Mouse (Mus musculus): Measurements from ENCODE around the gene Tcerg1l.

Tcerg1l gene

GRCm38 (mm10) chr7:138397485-138398181 is at the start of gene Tcerg1l:
Tcerg1l (minus strand) TSS chr7:138397730.
- DNase-seq (ENCODE audit: low read depth, low spot score): peak; percentile 30

GRCm38 (mm10) chr7:138442096-138442495 is 44.6 kb upstream of the Tcerg1l start:
- DNase-seq (ENCODE audit: low read depth, low spot score): no peak

- no peak for DNase-seq (ENCODE audit: low read depth, low spot score)
These were observed 35.0 kb upstream of the Tcerg1l start for GRCm38 (mm10) chr7:138432541-138432940.

GRCm38 (mm10) chr7:138431456-138431855 is 33.9 kb upstream of the Tcerg1l start:
- DNase-seq (ENCODE audit: low read depth, low spot score): no peak

DNA sequence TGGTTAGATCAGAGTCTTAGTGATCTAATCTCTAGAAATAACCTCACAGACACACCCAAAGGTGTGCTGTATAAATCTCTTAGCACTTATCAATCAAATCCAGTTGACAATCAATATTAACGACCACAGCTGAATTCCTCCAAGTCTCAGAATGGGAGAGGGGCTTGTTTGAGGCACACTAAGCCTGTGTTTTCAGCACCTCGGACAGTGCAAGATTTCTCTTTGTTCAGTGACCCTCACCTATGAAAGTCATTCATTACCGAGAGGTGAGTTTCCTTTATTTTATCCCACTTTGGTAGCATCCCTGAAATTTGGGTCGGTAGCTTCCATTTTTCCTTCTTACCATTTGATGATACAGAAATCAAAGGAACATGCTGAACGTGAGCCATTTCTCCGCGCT is 32.4 kb upstream of the Tcerg1l start:
- no peak for DNase-seq (ENCODE audit: low read depth, low spot score)

GRCm38 (mm10) chr7:138428826-138429225 is 31.3 kb upstream of the Tcerg1l start:
- no peak for DNase-seq (ENCODE audit: low read depth, low spot score)

GRCm38 (mm10) chr7:138427441-138427840 is 29.9 kb upstream of the Tcerg1l start:
- DNase-seq (ENCODE audit: low read depth, low spot score): no peak

GRCm38 (mm10) chr7:138413496-138413895 is 16.0 kb upstream of the Tcerg1l start:
- DNase-seq (ENCODE audit: low read depth, low spot score): no peak

GRCm38 (mm10) chr7:138401641-138402040 is 4.1 kb upstream of the Tcerg1l start:
- DNase-seq (ENCODE audit: low read depth, low spot score): no peak

GRCm38 (mm10) chr7:138400506-138401272 is 3.2 kb upstream of the Tcerg1l start:
- no peak for DNase-seq (ENCODE audit: low read depth, low spot score)

DNA sequence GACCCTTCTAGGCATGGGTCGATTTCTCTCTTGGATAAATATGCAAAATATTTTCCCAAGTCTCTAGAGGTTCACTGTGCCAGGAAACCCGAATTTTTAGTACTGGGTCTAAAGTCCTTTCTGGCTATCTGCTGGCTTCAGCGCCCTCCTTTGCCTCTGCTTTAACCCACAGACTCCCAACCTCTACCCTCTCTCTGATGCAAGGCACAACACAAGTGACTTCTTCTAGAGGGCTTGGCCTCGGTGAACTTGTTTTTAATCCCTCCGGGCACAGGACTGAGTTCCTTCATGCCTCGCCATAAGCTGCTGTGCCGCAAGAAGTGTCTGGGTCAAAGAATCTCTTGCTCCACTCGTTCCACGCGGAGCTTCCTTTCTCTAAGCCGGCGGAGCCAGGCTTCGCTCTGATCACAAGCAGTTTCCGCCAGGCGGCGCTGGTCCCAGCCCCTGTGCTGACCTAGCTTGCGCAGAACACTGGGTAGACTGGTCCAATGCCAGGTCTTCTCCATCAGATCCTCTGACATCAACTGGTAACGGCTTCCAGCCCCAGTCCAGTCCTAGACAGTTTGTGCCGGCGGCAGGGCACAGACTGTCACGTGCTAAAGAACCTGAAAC is 758 bp upstream of the Tcerg1l start:
- peak; percentile 55 for DNase-seq (ENCODE audit: low read depth, low spot score)

DNA sequence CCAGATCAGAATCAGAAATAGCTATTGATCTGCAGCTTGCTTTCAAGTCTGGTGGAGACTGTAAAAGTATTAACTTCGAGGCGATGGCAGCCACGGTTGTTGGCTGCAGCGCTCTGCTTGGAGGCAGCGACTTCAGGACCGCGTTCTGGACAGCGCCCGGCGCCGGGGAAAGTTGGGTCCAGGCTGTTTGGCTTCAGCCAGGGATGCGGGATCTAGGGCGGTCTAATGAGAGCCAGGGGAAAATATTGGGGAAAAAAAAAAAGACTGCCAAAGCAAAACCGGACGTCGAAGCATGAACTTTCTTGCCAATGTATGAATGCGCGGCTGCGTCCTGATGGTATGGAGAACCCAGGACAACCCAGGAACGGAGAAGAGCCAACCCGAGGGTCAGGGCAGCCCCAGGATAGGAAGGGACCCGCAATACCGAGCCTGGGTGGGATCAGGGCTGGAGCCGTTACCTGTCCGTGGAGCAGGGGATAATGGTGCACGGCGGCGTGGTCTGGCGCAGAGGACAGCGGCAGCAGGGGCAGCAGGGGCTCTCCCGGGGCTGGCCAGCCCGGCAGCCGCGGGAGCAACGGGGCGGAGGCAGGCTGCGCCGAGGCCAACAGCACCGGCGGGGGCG is 556 bp downstream of the Tcerg1l start:
- DNase-seq (ENCODE audit: low read depth, low spot score): no peak

DNA sequence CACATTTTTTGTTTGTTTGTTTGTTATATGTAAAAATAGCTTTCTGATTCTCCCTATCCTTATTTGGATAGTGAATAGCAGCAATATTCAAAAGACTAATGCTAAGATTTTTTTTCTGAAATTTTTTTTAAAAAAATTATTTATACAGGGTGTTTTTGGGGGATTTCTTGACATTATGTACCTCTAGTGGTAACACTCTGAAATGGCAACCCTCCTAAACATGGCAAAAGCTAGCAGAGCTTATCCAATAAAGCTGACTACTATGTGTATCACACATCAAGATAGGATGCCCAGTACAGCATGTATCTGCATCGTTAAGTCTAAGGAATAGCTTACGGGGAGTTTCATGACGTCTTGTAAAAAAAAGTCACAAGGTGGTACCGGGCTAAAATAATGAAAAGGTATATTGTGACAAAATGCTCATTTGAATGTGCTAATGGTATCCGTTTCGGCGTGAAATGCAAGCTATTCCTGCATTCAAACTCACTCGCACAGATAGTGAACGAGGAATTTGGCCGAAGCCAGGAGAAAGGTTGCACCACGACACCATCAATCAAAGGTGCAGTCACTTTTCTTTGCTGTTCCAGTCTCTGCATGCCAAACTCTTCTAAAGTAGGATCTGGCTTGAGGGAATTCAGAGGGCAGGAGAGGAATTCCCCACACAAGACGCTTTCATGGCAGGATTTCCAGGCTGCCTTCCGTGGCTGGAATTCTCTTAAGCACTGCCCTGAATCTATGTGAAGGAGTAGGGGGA is 1.2 kb downstream of the Tcerg1l start:
- no peak for DNase-seq (ENCODE audit: low read depth, low spot score)

DNA sequence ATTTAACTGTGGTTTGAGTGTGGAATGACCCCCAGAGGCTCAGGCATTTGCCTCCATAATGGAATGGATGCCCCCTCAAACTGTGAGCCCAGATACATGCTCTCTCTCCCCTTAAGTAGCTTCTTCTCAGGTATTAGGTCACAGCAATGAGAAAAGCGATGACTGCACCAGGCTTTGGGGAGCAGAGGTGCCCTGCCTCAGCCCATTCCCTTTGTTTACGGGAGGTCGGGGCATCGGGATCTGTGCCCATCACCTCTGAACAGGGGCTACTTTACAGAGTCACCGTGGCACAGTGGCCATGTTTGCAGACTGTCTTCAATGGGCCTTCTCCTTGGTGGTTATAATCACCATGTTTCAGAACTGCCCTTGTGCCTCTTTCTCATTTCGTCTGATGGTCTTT is 7.6 kb downstream of the Tcerg1l start:
- DNase-seq (ENCODE audit: low read depth, low spot score): no peak

DNA sequence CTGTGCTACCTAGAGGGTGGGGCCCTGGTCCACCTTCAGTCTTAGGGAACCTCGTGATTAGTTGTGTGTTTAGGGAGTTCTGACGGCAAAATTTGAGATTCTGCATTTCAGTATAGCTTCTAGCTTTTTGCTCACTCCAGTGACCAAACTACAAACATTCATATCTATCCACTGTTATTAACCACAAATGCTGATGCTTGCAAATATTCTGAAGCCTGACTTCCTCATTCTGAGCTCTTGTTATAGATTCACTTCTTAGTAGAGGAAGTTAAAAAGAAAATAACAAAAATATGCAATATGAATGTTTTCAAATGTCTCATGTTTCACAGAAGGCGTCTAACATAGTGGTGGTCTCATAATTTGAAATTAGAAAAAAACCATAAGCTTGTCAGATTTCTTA is 8.5 kb downstream of the Tcerg1l start:
- DNase-seq (ENCODE audit: low read depth, low spot score): no peak

- DNase-seq (ENCODE audit: low read depth, low spot score): no peak
These were observed 18.3 kb downstream of the Tcerg1l start for GRCm38 (mm10) chr7:138379221-138379620.

DNA sequence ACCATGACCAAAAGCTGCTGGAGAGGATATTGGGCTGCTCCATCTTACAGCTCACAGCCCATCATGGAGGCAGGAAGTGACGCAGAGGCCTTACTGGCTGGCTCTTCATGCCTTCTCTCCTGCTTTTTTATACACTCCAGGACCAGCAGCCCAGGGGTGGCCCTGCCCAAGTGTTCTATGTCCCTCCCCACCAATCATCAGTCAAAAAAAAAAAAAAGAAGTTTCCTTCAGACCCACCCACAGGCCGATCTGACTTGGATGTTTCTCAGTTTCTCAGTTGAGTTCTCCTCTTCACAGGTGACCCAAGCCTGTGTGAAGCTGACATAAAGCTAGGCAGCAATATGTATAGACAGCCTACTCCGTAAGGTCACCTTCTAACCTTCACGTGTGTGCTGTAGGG is 19.0 kb downstream of the Tcerg1l start:
- DNase-seq (ENCODE audit: low read depth, low spot score): no peak

- no peak for DNase-seq (ENCODE audit: low read depth, low spot score)
These were observed 22.0 kb downstream of the Tcerg1l start for GRCm38 (mm10) chr7:138375573-138375972.

- no peak for DNase-seq (ENCODE audit: low read depth, low spot score)
These were observed 23.2 kb downstream of the Tcerg1l start for GRCm38 (mm10) chr7:138374376-138374775.

DNA sequence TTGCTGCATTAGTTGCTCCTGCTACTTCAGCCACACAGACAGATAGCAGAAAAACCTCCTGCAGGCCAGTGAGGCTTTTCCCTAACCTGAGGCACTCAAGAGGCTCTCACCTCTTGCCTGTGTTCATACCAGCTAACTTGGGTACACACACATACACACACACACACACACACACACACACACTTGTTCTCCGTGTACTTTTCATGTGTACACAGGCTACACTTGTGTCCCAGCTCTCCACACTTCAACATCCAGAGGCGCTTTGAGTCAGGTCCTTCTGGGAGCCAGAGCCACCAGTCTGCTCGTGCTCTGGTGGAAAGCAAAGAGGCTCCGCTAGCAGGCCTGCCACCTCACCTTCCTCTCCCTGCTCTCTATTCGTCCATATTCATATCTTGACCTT is 24.0 kb downstream of the Tcerg1l start:
- DNase-seq (ENCODE audit: low read depth, low spot score): no peak

DNA sequence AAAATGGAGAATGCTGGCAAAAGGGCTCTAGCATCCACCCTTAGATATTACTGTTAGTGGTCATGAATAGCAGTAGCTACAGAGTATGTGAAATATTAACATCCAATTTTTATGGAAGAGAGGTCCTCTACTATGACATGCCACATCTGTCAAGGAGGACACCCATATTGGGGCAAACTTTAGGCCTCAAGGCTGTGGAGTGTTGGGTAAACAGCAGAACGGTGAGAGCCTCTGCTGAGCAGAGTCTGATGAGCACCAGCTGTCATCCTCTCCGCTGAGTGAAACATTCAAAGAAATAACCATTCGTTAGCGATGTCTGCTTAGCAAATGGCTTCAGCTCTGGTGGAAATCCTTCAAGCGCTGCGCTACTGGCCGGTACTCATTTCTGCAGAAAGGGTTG is 30.0 kb downstream of the Tcerg1l start:
- no peak for DNase-seq (ENCODE audit: low read depth, low spot score)

DNA sequence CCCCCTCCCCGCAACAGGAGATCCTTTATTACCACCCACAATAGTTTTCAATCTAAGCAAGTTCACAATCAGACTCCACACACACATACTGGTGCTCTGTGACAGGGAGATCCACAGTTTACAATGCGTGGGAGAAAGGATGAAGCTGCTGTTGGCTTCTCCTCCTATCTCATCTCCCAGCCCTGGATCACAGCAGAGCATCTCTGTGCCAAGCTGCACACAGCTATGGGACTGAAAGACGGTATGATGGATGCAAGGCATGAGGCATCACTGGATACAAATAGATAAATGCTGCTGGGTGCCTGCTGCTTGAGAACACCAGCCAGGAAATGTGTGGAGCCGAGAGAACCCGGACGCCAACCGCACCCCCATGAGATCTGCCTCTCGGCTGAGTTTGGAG is 32.0 kb downstream of the Tcerg1l start:
- no peak for DNase-seq (ENCODE audit: low read depth, low spot score)

Measured in brain, embryonic 18.5 days (tissue).